Mouse (Mus musculus) adrenal gland, adult (tissue): ENCODE data around the gene Gpr180.
A peak's percentile ranks its signal among the peaks of the same experiment; 100 is the strongest.

ENCODE experiments used
- DNase-seq, 2 experiments: peaks; one replicate each; pipeline ENCODE4 v3.0.0; 2022 to 2023; ENCODE audit warnings: low spot score in 1 of 2; ENCODE audit not compliant: inconsistent age in 2 of 2

The Gpr180 gene

DNA sequence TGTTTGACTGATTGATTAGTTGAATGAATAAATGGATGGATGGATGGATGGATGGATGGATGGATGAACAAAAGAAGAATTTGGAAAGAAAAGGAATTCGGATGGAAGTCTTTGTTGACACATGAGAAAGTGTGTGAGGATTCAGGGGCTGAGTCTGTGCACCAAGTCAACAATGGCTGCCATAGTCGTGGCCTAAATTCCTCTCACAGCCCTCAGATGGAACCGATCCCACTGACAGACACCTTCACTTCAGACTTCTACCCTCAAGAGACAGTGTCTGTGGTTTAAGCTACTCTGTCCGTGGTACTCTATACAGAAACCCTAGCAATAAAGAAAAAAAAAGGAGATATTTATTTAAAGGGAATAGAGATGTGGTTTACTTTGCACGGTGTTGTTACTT, 65.0 kb downstream of the Gpr180 start:
- no peak for DNase-seq

DNA sequence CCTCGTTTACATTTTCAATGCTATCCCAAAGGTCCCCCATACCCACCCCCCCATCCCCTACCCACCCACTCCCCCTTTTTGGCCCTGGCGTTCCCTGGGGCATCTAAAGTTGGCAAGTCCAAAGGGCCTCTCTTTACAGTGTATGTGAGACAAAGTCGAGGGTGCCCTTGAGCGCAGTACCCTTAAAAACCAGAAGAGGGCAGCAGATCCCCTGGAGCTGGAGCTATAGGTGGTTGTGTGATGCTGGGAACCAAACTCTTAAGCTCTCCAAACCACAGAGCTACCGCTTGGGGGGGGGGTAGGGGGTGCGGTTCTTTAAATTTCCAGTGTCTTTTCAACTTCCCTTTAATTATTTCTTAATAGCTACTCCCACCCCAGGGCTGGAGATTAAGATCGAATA, 66.1 kb downstream of the Gpr180 start:
- peak in 1 of 2 experiments; percentile 27 for DNase-seq

DNA sequence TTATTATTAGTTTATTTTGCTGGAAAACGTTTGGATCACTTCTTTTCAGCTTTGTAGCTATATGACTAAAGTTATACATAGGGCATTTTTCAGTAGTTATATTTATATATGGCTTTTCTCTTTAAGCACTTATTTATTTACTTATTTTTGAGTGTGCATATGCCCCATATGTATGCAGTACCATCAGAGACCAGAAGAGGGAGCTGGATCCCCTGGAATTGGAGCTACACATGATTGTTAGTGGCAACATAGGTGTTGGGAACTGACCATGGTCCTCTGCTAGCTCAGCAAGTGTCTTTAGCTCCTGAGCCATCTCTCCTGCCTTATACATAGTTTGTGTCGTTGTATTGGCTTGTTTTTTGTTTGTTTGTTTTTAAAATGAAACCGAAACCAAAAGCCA, 70.4 kb downstream of the Gpr180 start:
- DNase-seq, result no peak

DNA sequence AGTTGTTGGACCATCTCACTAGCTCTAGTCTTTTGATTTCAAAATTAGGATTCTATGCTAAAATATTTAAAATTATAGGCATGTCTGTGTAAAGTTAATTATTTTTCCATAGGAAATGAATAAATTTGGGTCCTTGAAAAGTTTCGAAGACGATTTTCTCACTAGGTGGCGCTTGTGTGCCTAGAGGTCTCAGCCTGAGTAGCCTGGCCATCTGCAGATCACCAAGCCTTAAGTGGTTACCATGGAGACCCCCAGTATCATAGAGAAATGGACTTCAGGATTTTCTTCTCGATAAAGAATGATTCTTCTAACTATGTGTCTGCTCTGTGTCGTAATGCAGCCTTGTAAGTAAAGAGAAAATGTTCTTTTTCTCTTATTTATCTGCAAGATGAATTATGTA, 72.7 kb downstream of the Gpr180 start:
- DNase-seq, result peak in 1 of 2 experiments; percentile 64

DNA sequence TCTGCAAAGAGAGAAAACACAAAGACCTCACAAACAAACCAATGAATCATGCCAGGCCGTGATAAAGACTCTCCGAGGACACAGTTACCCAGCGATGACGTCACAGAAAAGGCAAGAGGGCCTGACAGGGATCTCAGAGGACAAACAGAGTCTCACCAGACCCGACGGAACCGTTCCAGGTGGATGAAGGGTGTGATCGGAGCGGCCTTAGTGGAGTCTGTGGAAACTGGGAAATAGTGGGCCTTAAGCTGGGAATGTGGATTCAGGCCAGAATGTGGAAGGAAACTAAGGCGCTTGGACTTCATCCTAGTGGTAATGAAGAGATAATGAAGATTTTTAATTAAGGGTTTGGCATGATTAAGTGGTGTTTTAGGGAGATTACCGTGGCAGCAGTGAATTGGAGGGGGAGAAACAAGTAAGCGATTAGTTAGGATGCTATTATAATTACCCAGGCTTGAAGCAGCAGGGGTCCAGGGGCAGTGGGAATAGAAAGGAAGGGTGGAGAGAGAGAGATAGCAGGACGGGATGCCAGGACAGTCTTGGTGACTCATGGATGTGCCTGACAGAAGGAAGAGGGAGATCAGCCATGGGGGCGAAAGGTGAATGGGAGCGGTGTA, 75.3 kb downstream of the Gpr180 start:
- DNase-seq, result no peak
